Mouse (Mus musculus): ENCODE data around the gene Eif5a.

DNA sequence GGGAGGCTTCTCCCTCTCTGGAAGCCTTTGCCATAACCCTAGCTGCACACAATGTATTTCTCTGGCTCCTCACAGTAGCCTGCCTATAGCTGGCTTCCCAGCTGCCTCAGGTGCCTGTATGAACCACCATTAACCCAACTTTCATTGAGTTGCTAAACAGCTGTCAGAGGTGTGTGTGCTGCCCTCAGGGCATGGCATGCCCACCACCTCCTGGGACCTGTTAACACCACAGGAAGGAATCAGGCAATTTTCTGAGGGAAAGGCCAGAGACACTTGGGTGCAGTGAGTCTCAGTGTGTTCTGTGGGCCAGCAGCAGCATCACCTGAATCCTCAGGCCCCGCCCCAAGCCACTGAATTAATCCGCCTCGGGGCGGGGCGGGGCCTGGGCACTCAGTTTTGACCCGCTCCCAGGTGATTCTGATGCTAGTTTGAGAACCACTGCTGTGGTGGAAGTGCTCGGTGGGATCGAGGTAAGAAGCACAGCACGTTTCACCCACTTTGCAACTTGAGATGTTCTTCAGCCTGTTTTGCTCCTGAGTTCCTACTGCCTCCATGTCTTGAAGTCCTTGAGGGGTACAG, 16.7 kb upstream of the Eif5a start:
- TF ChIP-seq POLR2A (IDR thresholded peaks at IDR 0.05; ENCODE audit: borderline replicate concordance, control insufficient read depth, low read depth, low read length) = no peak
- no peak for TF ChIP-seq CTCF (IDR thresholded peaks at IDR 0.05; ENCODE audit: control insufficient read depth, insufficient read depth, low read length)
